Mouse (Mus musculus): ENCODE data around the gene Clec4f.

GRCm38 (mm10) chr6:83697932-83698331 lies 41.9 kb upstream of the Clec4f start:
- TF ChIP-seq POLR2A (IDR thresholded peaks at IDR 0.05; ENCODE audit: low read depth, low read length) (no peak), CTCF (conservative IDR thresholded peaks at IDR 0.05 in 1 of 2, IDR thresholded peaks at IDR 0.05 in 1 of 2; ENCODE audit: low read depth in 2 of 2, low read length in 2 of 2) (no peak), MAX (IDR thresholded peaks at IDR 0.05; ENCODE audit: low read length) (no peak), CHD1 (IDR thresholded peaks at IDR 0.05; ENCODE audit: low read depth, low read length) (no peak), SMC3 (IDR thresholded peaks at IDR 0.05; ENCODE audit: low read depth, low read length) (no peak), ZC3H11A (IDR thresholded peaks at IDR 0.05; ENCODE audit: low read depth, low read length) (no peak), MXI1 (IDR thresholded peaks at IDR 0.05; ENCODE audit: low read depth, low read length) (no peak), UBTF (IDR thresholded peaks at IDR 0.05; ENCODE audit: low read depth, low read length) (no peak), MAZ (IDR thresholded peaks at IDR 0.05; ENCODE audit: low read depth, low read length) (no peak), USF2 (conservative IDR thresholded peaks at IDR 0.05; ENCODE audit: low read depth, low read length) (no peak), GABPA (IDR thresholded peaks at IDR 0.05; ENCODE audit: insufficient replicate concordance, low read depth, low read length) (no peak), ZNF384 (IDR thresholded peaks at IDR 0.05; ENCODE audit: low read depth, low read length) (no peak), POLR2AphosphoS2 (IDR thresholded peaks at IDR 0.05; ENCODE audit: low read depth, low read length) (no peak), HCFC1 (IDR thresholded peaks at IDR 0.05; ENCODE audit: low read depth, low read length) (no peak)
